Mouse (Mus musculus): Measurements from ENCODE around the gene Fzd4.

Fzd4 gene

GRCm38 (mm10) chr7:89404081-89404733 is at the start of gene Fzd4, which contains the start of gene Tmem135:
Fzd4 (plus strand) TSS chr7:89404355.
Tmem135 (minus strand) TSS chr7:89404222.
- DNase-seq (ENCODE audit: low read depth, low spot score): peak; percentile 76

GRCm38 (mm10) chr7:89355519-89356255 is 48.5 kb upstream of the Fzd4 start:
- DNase-seq (ENCODE audit: low read depth, low spot score): no peak

DNA sequence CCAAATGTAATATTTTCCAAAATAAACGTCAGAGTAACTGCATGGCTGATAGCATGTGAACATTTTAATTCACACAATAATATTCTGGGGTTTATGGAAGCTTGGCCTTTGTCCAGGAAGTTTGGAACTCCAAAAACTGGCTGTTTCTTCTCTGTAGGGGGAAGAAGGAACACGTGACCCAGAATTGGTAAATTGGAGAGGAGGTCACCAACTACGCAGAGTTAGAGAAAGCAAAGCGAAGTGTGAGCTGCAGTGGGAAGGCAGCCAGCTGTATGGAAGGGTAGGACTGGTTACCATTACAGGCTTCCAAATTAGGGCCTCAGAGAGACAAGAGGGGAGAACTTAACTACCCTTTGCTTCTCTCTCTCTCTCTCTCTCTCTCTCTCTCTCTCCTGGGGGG is 47.8 kb upstream of the Fzd4 start:
- DNase-seq (ENCODE audit: low read depth, low spot score): no peak

GRCm38 (mm10) chr7:89363975-89364374 is 40.2 kb upstream of the Fzd4 start:
- no peak for DNase-seq (ENCODE audit: low read depth, low spot score)

- DNase-seq (ENCODE audit: low read depth, low spot score): no peak
Observed at GRCm38 (mm10) chr7:89365135-89365880, 38.8 kb upstream of the Fzd4 start.

- DNase-seq (ENCODE audit: low read depth, low spot score): no peak
Observed at GRCm38 (mm10) chr7:89367643-89368042, 36.5 kb upstream of the Fzd4 start.

- no peak for DNase-seq (ENCODE audit: low read depth, low spot score)
Observed at GRCm38 (mm10) chr7:89370086-89370485, 34.1 kb upstream of the Fzd4 start.

DNA sequence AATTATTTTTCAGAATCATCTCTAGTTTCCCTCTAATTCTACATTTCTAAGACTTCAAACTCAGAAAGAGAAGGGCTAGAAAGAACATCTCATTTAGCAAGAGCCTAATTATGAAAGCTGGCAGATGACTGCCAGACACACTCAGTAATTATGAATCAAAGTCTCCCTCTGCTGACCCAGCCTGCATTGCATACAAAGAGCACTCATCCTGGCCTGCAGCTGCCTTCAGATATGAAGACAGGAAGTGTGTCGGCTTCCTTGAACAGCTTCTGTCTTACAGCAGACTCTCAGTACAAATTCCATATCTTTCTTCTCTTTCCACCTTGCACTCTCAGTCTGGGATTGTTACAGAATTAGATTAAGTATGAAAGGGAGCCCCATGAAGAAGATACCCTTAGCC is 33.2 kb upstream of the Fzd4 start:
- peak; percentile 12 for DNase-seq (ENCODE audit: low read depth, low spot score)

DNA sequence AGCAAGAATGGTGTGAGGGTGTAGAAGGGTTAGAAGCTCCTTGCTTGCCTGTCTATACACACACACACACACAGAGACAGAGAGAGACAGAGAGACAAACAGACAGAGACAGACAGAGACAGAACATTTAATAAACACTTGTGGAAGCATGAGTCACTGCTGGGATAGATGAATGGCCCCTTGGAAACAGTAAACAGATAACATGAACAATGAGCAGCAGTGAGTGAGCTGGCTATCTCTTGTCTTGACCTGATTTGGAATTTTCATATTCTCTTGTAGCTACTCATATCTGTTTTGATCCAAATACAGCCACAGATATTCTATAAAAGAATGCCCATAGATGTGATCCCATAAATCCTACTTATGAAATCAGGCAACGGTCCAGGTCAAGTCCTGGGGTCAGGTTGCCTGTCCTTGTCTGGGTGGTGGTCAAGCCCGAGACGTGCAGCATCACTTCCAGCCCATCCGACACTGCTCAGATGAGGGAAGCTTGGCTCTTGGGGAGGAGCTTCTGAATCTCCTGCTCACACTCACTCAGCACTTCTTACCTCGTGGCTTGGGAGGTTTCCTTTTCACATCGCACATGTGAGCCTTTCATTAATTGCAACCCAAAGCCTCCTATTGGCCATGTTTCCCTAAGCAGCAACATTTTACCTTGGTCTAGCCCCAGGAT is 32.4 kb upstream of the Fzd4 start:
- no peak for DNase-seq (ENCODE audit: low read depth, low spot score)

GRCm38 (mm10) chr7:89380935-89381705 is 23.0 kb upstream of the Fzd4 start:
- no peak for DNase-seq (ENCODE audit: low read depth, low spot score)

DNA sequence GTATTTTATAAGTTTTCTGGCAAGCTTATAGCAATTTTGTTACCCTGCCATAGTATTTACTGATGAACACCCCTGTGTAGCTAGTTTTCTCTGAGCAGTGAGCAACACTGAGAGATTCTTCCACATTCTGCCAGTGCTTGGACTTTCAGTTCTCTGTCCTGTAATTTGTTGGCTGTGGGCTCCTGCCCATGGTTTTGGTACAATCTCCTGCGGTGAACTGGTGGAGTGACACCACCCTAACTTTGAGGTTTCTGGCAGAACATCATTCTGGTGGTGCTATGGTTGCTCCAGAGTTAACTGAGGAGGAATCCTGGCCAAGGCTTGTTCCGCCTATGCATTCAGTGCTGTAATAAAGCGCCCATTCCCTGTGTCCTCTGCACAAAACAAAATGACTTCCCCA is 21.3 kb upstream of the Fzd4 start:
- no peak for DNase-seq (ENCODE audit: low read depth, low spot score)

DNA sequence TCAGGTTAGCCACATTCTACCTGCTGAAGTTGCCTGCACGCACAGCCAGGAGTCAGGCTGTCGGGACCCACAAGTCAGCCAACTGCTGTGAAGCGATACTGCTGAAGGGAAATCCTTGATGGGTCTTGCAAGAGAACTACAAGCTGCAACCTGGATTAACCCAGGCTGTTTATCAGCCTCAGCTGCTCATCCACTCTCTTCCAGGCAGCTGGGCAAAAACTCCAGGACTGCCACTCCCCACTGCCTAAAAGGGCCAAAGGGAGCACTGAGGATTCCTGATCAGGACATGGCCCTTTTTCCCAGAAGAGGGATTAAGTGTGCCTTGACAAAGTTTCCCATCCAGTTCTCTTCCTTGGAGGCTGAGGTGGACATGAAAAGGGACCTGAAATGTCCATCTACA is 15.2 kb upstream of the Fzd4 start:
- no peak for DNase-seq (ENCODE audit: low read depth, low spot score)

GRCm38 (mm10) chr7:89390660-89391059 is 13.5 kb upstream of the Fzd4 start:
- DNase-seq (ENCODE audit: low read depth, low spot score): no peak

- DNase-seq (ENCODE audit: low read depth, low spot score): no peak
Observed at GRCm38 (mm10) chr7:89391281-89391680, 12.9 kb upstream of the Fzd4 start.

GRCm38 (mm10) chr7:89391831-89392230 is 12.3 kb upstream of the Fzd4 start:
- DNase-seq (ENCODE audit: low read depth, low spot score): no peak

DNA sequence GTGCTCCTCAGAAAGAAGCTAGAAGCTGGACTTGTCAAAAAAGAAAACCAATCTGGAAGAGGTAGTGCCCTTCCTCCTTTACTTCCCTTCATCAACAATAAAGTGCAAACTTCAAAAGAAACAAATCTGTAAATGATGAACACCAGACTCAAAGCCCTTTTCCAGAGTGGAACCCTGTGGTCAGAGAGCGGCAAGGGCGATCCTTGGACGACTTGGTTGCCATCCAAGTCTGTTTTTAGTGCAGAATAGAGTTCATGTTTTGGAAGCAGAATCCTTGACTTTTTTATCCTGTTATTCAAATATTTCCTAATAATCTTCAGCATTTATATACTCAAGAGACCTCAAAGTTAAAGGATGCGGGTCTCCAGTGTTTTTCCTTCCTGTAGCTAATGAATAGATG is 11.8 kb upstream of the Fzd4 start:
- DNase-seq (ENCODE audit: low read depth, low spot score): no peak

DNA sequence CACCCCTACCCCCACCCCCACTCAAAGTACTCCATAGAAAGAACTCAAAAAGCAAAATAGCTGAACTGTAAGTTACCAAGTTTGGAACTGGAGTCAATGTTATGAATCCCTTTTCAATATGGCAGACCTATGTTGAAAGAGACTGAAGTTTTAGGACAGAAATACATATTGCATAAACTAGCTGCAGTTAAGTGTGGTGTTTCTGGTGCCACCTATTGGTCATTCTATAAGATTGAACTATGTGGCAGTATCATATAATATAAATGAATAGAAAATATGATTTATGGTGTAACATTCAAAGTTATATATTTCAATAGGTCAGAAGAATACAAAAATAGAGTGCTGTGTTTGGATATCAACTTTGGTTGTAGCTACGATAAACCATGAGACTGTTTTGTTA is 11.3 kb upstream of the Fzd4 start:
- DNase-seq (ENCODE audit: low read depth, low spot score): no peak

GRCm38 (mm10) chr7:89395399-89395798 is 8.8 kb upstream of the Fzd4 start:
- DNase-seq (ENCODE audit: low read depth, low spot score): no peak

GRCm38 (mm10) chr7:89396386-89396785 is 7.8 kb upstream of the Fzd4 start:
- DNase-seq (ENCODE audit: low read depth, low spot score): no peak

GRCm38 (mm10) chr7:89397837-89398534 is 6.2 kb upstream of the Fzd4 start:
- DNase-seq (ENCODE audit: low read depth, low spot score): no peak

- no peak for DNase-seq (ENCODE audit: low read depth, low spot score)
Observed at GRCm38 (mm10) chr7:89400721-89401120, 3.4 kb upstream of the Fzd4 start.
